Mouse (Mus musculus) liver, embryonic 14.5 days (tissue): ENCODE results near the gene Gm48552. TPM values are rescaled to one million over a fixed set of nuclear protein-coding genes. Genes with fewer than 3 reads are reported as not detected.

Experiments used
- ATAC-seq: fragments of 200-750 bp; cut with Nextera tagmentation; 2 replicates; pipeline ENCODE4 v1.8.0; 2017; ENCODE audit warnings: moderate number of reproducible peaks, mild to moderate bottlenecking, moderate library complexity; ENCODE audit not compliant: insufficient read depth
- DNase-seq, 3 experiments: peaks; one replicate each; pipeline ENCODE4 v3.0.0-alpha.2; 2012 to 2013; ENCODE audit warnings: low read depth in 3 of 3, low spot score in 3 of 3
- H3K27ac ChIP-seq: fragments of 300-500 bp; sonication (generic); 2 replicates; pipeline ENCODE4 v1.5.1; 2014; ENCODE audit warnings: moderate library complexity, mild to moderate bottlenecking, control low read depth, inconsistent platforms
- H3K27me3 ChIP-seq: fragments of 300-500 bp; sonication (generic); 2 replicates; pipeline ENCODE4 v1.6.1; 2014; ENCODE audit warnings: mild to moderate bottlenecking, low read length, moderate library complexity; ENCODE audit not compliant: control insufficient read depth, insufficient read depth
- H3K36me3 ChIP-seq: fragments of 300-500 bp; sonication (generic); replicated peaks from 2 replicates; pipeline ENCODE4 v1.6.1; 2014; ENCODE audit warnings: low read depth; ENCODE audit not compliant: control insufficient read depth, insufficient read depth
- H3K4me1 ChIP-seq, 2 experiments: fragments of 200-500 bp in 1 of 2; fragments of 300-500 bp in 1 of 2; sonication (generic) in 1 of 2; replicated peaks; 2 replicates each; pipeline ENCODE4 v1.6.1; 2012 to 2014; ENCODE audit warnings: antibody characterized with exemption in 1 of 2, inconsistent platforms in 1 of 2, low read length in 1 of 2; ENCODE audit not compliant: control insufficient read depth in 2 of 2, insufficient read depth in 2 of 2
- H3K4me2 ChIP-seq: fragments of 300-500 bp; sonication (generic); 2 replicates; pipeline ENCODE4 v1.6.1; 2014; ENCODE audit warnings: low read depth, mild to moderate bottlenecking, control low read depth, moderate library complexity
- H3K4me3 ChIP-seq, 2 experiments: fragments of 200-500 bp in 1 of 2; fragments of 300-500 bp in 1 of 2; sonication (generic) in 1 of 2; 2 replicates each; pipeline ENCODE4 v1.5.1; 2012 to 2014; ENCODE audit warnings: low read depth in 2 of 2, low read length in 2 of 2, mild to moderate bottlenecking in 2 of 2, control low read depth in 1 of 2, inconsistent platforms in 1 of 2, moderate library complexity in 1 of 2; ENCODE audit not compliant: insufficient read depth in 1 of 2
- H3K9ac ChIP-seq: fragments of 300-500 bp; sonication (generic); replicated peaks from 2 replicates; pipeline ENCODE4 v1.6.1; 2014; ENCODE audit warnings: mild to moderate bottlenecking, control low read depth, moderate library complexity
- H3K9me3 ChIP-seq: fragments of 300-500 bp; sonication (generic); 2 replicates; pipeline ENCODE4 v1.6.1; 2016; ENCODE audit warnings: low read length, mixed read lengths; ENCODE audit not compliant: control insufficient read depth
- CTCF ChIP-seq: IDR thresholded peaks from 2 replicates; pipeline ENCODE4 v1.5.1; 2016; ENCODE audit warnings: antibody characterized with exemption, low read depth, control low read depth
- EP300 ChIP-seq: IDR thresholded peaks from 2 replicates; pipeline ENCODE4 v1.6.1; 2016; ENCODE audit warnings: antibody characterized with exemption, low read depth
- WGBS: fragments of 180-500 bp; shearing (Covaris S2); extraction: QIAGEN DNeasy Blood & Tissue Kit; methylation state at CpG from one replicate; pipeline ENCODE4 v1.1.7; 2014; ENCODE audit not compliant: insufficient replicate concordance; 5-methylcytosine and 5-hydroxymethylcytosine counted together
- polyA plus RNA-seq, 2 experiments: library from polyadenylated mRNA; depleted of rRNA in 1 of 2; stranded (reverse) in 1 of 2; unstranded in 1 of 2; fragments of >200 nt; fragmentation: Nextera tagmentation in 1 of 2; extraction: Ambion mirVana in 1 of 2; gene quantifications; 2 replicates each; pipeline versions ENCODE4 v1.2.1 to v1.2.3; 2012 to 2014

Gene Gm48552
- polyA plus RNA-seq, 2 experiments, result 0.36 to 0.90 TPM

DNA sequence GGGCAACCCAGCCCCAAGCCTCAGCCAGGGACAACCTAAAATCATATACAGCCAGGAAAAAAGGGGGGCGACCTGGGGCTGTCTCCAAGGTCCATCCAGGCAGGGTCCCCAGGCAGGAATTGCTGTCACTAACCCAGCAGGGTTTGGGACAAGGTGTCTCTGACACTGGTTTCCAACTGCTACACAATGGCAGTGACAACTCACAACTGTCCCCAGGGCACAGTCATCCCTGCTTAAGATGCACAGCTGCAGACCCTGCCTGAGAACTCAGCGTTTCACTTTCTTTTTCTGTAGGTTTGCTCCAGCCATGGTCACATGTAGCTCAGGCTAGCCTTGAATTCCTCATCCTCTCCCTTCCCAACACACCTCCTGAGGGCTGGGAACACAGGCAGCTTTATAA is 40.3 kb downstream of the Gm48552 start:
- H3K4me3 ChIP-seq, result no peak overlapping the region
- peaks cover 4 to 8% of the 10 kb centered on the region in 2 experiments for H3K4me1 ChIP-seq

DNA sequence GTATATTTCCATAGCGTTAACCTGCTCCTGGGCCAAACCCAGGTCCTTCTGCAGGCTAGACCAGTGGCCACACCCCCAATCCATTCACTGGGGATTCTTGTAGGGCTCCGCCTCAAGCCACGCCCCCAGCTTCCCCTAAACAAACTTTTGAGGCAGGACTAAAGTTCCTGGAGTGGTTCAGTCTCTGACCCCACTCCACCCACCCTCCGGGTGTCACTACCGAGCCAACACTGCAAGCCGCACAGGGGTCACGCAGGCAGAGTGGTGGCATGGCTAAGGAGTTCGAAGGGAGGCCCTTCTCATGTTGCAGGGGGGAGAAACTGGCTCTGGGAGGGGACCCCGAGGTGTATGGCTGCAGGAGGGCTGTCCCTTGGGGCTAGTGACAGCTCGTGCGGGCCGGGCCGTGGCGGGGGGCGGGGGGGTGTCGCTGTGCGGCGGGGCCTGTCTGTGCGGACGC is 40.8 kb downstream of the Gm48552 start:
- H3K36me3 ChIP-seq, result no peaks in the 10 kb centered on the region
- peak overlapping the region; percentile 61 to 67 for H3K4me3 ChIP-seq
- under 1% methylated on average over 20 of the region's 20 CpGs for WGBS
- H3K9ac ChIP-seq, result peak overlapping the region; percentile 64
- TF ChIP-seq EP300, result no peak
- TF ChIP-seq CTCF, result no peak
- H3K27me3 ChIP-seq, result peaks cover 53% of the 10 kb centered on the region
- DNase-seq (peak; percentile 73 to 78 (median 73)), ATAC-seq (peak; percentile 49)
- H3K9me3 ChIP-seq, result no peaks in the 10 kb centered on the region
- H3K27ac ChIP-seq, result peak overlapping the region; percentile 41
- H3K4me2 ChIP-seq, result peak overlapping the region; percentile 94
- peaks cover 4 to 8% of the 10 kb centered on the region in 2 experiments for H3K4me1 ChIP-seq

More for the DNA sequence above, 40.3 kb downstream of the Gm48552 start:
- Histone ChIP-seq H3K9ac (no peak overlapping the region), H3K27me3 (peaks cover 58% of the 10 kb centered on the region), H3K27ac (no peak overlapping the region), H3K4me2 (peak overlapping the region; percentile 94; the same call in 1 of the 2 replicates), H3K36me3 (no peaks in the 10 kb centered on the region), H3K9me3 (no peaks in the 10 kb centered on the region)
- no peak for TF ChIP-seq EP300
- TF ChIP-seq CTCF, result no peak
- ATAC-seq, result no peak
- no peak for DNase-seq
- 14% methylated on average over 2 of the region's 2 CpGs for WGBS

DNA sequence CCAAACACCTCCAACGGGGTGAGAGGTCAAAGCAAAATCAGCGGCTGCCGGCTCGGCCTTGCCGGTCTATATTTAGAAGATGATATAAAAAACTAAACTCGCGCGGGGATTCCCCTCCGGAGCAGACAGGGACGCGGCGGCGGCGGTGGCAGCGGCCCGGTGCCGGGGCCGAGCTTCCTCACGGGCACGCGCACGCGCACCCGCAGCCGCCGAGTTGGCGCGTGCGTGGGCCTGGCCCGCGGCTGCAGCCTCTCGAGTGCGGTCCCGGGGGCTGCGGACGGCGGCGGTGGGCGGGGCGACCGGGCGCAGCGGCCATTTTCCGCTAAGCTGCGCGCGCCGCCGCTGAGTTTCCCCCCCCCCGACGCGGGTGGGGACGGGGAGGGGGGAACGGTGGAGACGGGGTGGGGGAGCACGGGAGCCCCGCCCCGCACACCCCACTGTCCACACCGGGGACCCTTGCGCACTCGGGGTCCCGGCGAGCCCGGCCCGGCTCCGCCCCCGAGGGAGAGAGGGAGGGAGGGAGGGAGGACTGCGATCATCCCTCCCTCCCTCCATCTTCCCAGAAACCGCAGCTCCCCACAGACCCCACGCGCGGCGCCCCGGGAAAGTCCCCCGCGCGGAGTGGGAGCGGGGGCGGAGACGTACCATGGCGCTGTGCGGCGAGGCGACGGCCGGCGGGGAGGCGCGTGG is 41.5 kb downstream of the Gm48552 start:
- peaks cover 4 to 8% of the 10 kb centered on the region in 2 experiments for H3K4me1 ChIP-seq
- TF ChIP-seq EP300 (no peak), CTCF (no peak)
- no peaks in the 10 kb centered on the region for H3K36me3 ChIP-seq
- peak overlapping the region; percentile 41 for H3K27ac ChIP-seq
- under 1% methylated on average over 59 of the region's 89 CpGs for WGBS
- peak overlapping the region; percentile 61 to 67 for H3K4me3 ChIP-seq
- no peaks in the 10 kb centered on the region for H3K9me3 ChIP-seq
- peak overlapping the region; percentile 64 for H3K9ac ChIP-seq
- H3K4me2 ChIP-seq, result peak overlapping the region; percentile 94
- peaks cover 46% of the 10 kb centered on the region for H3K27me3 ChIP-seq
- peak; percentile 27; the same call in 1 of the 2 replicates for ATAC-seq
- DNase-seq, result no peak

DNA sequence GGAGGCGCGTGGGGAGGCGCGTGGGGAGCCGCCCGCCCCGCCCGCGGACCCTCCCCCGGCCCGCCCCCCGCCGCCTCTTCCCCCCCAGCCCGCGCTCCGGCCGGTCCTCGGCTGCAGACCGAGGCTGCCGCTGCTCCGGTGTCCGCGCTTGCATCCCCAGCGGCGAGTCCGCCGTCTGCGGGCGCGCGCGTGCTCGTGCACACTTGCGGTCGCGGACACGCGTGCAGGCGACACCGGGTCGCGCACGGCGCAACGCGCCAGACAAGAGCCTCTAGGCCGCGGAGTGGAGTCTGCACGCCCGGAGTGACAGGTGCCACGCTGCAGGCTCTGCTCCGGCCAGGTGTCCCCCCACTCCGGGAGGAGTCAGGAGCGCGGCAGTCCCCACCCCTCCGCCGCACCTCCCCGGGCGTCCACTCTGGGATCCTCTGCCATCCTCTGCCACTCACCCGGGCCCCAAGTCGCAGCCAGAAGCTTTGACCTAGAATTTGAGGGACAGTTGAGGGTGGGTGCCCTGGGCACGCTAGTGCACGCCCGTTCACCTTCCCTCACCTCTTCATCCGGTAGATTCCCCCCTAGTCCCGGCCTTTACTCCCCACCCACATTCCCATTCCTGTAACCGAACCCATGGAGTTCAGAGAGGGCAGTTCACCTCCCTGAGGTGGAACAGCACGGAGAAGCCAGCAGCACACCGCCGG is 42.2 kb downstream of the Gm48552 start:
- H3K27me3 ChIP-seq, result peaks cover 40% of the 10 kb centered on the region
- H3K4me1 ChIP-seq, result peaks cover 4 to 8% of the 10 kb centered on the region in 2 experiments
- no peaks in the 10 kb centered on the region for H3K36me3 ChIP-seq
- no peak overlapping the region for H3K9ac ChIP-seq
- no peak overlapping the region for H3K27ac ChIP-seq
- H3K4me2 ChIP-seq, result peak overlapping the region; percentile 94
- TF ChIP-seq EP300, result no peak
- 3% methylated on average over 57 of the region's 70 CpGs for WGBS
- no peaks in the 10 kb centered on the region for H3K9me3 ChIP-seq
- peak overlapping the region; percentile 61 to 67 for H3K4me3 ChIP-seq
- no peak; the same call in 1 of the 2 replicates for ATAC-seq
- DNase-seq, result no peak
